Mouse (Mus musculus): ENCODE data around the gene Rbm7. TPM values are rescaled to one million over a fixed set of nuclear protein-coding genes. Genes with fewer than 3 reads are reported as not detected.
"Not testable (repeated sequence)": the region's sequence is repeated elsewhere in the genome, so short reads cannot be mapped to it uniquely, and the experiment has no call there.

Gene Rbm7
- 128 and 132 TPM in 2 replicates for polyA plus RNA-seq (2015; fragmentation: Nextera tagmentation; extraction: Ambion mirVana)

GRCm38 (mm10) chr9:48494817-48495547, at the start of gene Rbm7, which contains the start of gene Gm5617:
Gene Rbm7, minus strand, starts transcription at chr9:48495299.
Gene Gm5617, plus strand, starts transcription at chr9:48495442.
- peak within 1 kb of the TSS; percentile 92 for H3K27ac ChIP-seq
- no peak for TF ChIP-seq CTCF (IDR thresholded peaks at IDR 0.05; ENCODE audit: low read depth)

GRCm38 (mm10) chr9:48538688-48539087, 43.6 kb upstream of the Rbm7 start:
- H3K4me2 ChIP-seq (ENCODE audit: low read length): peak overlapping the region; percentile 41
- H3K9me3 ChIP-seq (replicated peaks; ENCODE audit: low read length): peaks cover 7% of the 10 kb centered on the region
- WGBS: 15% methylated on average over 12 of the region's 12 CpGs
- H3K36me3 ChIP-seq (ENCODE audit: insufficient read depth, low read length): no peaks in the 10 kb centered on the region
- TF ChIP-seq CTCF (IDR thresholded peaks at IDR 0.05; ENCODE audit: low read depth): no peak
- ATAC-seq (replicated peaks; ENCODE audit: low FRiP score, low read depth) (no peak), DNase-seq (ENCODE audit: low spot score) (no peak)
- H3K9ac ChIP-seq (ENCODE audit: low read depth, low read length): no peak overlapping the region
- no peaks in the 10 kb centered on the region for H3K4me1 ChIP-seq (replicated peaks; ENCODE audit: insufficient read depth, low read length)
- no peak overlapping the region for H3K27ac ChIP-seq
- no peak overlapping the region for H3K4me3 ChIP-seq (replicated peaks; ENCODE audit: low read depth, low read length)
- H3K27me3 ChIP-seq (ENCODE audit: insufficient read depth, low read length): no peaks in the 10 kb centered on the region

More at GRCm38 (mm10) chr9:48494817-48495547, at the start of gene Rbm7, which contains the start of gene Gm5617:
- H3K9ac ChIP-seq (ENCODE audit: low read depth, low read length): peak within 1 kb of the TSS; percentile 95
- H3K4me1 ChIP-seq (replicated peaks; ENCODE audit: insufficient read depth, low read length): peaks cover 13% of the 10 kb centered on the region
- peak within 1 kb of the TSS; percentile 86 for H3K4me2 ChIP-seq (ENCODE audit: low read length)
- DNase-seq (ENCODE audit: low spot score) (peak; percentile 97), ATAC-seq (replicated peaks; ENCODE audit: low FRiP score, low read depth) (peak; percentile 99)
- no peaks in the 10 kb centered on the region for H3K9me3 ChIP-seq (replicated peaks; ENCODE audit: low read length)
- WGBS: under 1% methylated on average over 72 of the region's 72 CpGs
- peak within 1 kb of the TSS; percentile 90 for H3K4me3 ChIP-seq (replicated peaks; ENCODE audit: low read depth, low read length)
- peaks cover 24% of the 10 kb centered on the region for H3K36me3 ChIP-seq (ENCODE audit: insufficient read depth, low read length)
- no peaks in the 10 kb centered on the region for H3K27me3 ChIP-seq (ENCODE audit: insufficient read depth, low read length)

DNA sequence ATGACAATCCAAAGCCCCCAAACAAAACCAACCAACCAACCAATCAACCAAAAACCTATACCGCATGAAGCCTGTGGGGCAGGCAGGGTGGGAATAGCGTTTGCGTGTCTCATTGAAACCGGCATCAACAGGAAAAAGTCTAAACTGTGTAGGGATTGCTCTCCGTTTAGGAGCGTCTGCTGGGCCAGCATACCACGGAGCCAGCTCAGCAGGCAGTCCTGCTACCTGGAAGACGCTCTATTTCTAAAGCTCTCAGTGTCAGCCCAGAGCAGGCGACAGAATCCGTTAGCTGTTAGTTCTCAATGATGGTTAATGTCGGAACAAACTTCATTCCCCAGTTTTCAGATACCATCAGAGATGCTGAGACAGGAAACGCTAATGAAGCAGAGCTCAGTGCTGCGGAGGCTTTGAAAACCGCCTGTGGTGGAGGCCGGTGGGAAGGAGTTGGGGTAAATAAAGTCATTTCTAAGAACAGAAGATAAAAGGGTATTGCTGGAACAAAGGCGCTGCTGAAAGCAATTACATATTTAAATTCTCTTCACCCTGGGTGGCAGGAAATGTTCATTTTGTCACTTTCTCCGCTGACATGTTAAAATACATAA, 43.0 kb upstream of the Rbm7 start:
- WGBS: 7% methylated on average over 17 of the region's 17 CpGs
- Histone ChIP-seq H3K27ac (no peak overlapping the region), H3K4me1 (replicated peaks; ENCODE audit: insufficient read depth, low read length) (no peaks in the 10 kb centered on the region), H3K27me3 (ENCODE audit: insufficient read depth, low read length) (no peaks in the 10 kb centered on the region), H3K4me2 (ENCODE audit: low read length) (peak overlapping the region; percentile 41), H3K9ac (ENCODE audit: low read depth, low read length) (no peak overlapping the region), H3K9me3 (replicated peaks; ENCODE audit: low read length) (peaks cover 7% of the 10 kb centered on the region), H3K4me3 (replicated peaks; ENCODE audit: low read depth, low read length) (no peak overlapping the region), H3K36me3 (ENCODE audit: insufficient read depth, low read length) (no peaks in the 10 kb centered on the region)
- no peak for TF ChIP-seq CTCF (IDR thresholded peaks at IDR 0.05; ENCODE audit: low read depth)
- ATAC-seq (replicated peaks; ENCODE audit: low FRiP score, low read depth): no peak
- no peak for DNase-seq (ENCODE audit: low spot score)

DNA sequence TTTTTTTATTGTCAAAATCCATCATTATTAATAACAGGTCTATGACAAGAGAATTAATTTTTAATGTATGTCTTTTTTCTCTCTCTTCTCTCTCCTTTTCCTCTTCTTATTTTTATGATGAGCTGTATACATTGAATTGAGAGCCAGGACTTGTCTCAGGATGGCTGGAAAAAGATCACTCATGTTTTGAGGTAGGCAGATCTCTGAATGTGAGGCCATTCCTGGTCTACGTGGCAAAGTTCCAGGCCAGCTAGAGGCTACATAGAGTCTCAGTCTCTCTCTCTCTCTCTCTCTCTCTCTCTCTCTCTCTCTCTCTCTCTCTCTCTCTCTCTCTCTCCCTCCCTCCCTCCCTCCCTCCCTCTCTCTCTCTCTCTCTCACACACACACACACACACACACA, 42.5 kb upstream of the Rbm7 start:
- 32% methylated on average over 1 of the region's 1 CpGs for WGBS
- not testable (repeated sequence) for H3K9me3 ChIP-seq (replicated peaks; ENCODE audit: low read length); H3K27ac ChIP-seq; H3K36me3 ChIP-seq (ENCODE audit: insufficient read depth, low read length); H3K9ac ChIP-seq (ENCODE audit: low read depth, low read length); H3K4me1 ChIP-seq (replicated peaks; ENCODE audit: insufficient read depth, low read length); ATAC-seq (replicated peaks; ENCODE audit: low FRiP score, low read depth); DNase-seq (ENCODE audit: low spot score); H3K4me3 ChIP-seq (replicated peaks; ENCODE audit: low read depth, low read length); H3K4me2 ChIP-seq (ENCODE audit: low read length); H3K27me3 ChIP-seq (ENCODE audit: insufficient read depth, low read length)

DNA sequence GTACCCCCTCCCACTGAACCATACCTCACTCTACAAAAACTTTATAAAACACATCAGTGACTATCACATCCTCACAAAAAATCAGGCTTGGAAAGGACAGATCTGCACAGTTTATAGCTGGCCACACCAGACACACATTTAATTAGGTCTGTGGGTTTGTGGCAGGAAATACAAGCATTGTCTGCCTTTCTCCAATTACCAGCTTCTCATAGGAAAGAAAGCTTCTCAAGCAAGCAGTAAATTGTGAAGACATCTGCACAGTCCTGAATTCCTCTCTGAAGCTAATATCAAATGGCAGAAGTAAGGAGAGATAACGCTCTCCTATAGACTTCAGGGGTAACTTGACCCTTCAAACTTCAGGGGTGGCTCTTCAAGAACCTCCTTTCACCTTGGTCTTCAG, 41.3 kb upstream of the Rbm7 start:
- TF ChIP-seq CTCF (IDR thresholded peaks at IDR 0.05; ENCODE audit: low read depth): no peak
- DNase-seq (ENCODE audit: low spot score) (peak; percentile 53), ATAC-seq (replicated peaks; ENCODE audit: low FRiP score, low read depth) (no peak)
- 37% methylated on average over 1 of the region's 1 CpGs for WGBS
- Histone ChIP-seq H3K27me3 (ENCODE audit: insufficient read depth, low read length) (no peaks in the 10 kb centered on the region), H3K4me2 (ENCODE audit: low read length) (no peak overlapping the region), H3K9ac (ENCODE audit: low read depth, low read length) (no peak overlapping the region), H3K36me3 (ENCODE audit: insufficient read depth, low read length) (no peaks in the 10 kb centered on the region), H3K9me3 (replicated peaks; ENCODE audit: low read length) (no peaks in the 10 kb centered on the region), H3K4me1 (replicated peaks; ENCODE audit: insufficient read depth, low read length) (no peaks in the 10 kb centered on the region), H3K4me3 (replicated peaks; ENCODE audit: low read depth, low read length) (no peak overlapping the region), H3K27ac (no peak overlapping the region)

DNA sequence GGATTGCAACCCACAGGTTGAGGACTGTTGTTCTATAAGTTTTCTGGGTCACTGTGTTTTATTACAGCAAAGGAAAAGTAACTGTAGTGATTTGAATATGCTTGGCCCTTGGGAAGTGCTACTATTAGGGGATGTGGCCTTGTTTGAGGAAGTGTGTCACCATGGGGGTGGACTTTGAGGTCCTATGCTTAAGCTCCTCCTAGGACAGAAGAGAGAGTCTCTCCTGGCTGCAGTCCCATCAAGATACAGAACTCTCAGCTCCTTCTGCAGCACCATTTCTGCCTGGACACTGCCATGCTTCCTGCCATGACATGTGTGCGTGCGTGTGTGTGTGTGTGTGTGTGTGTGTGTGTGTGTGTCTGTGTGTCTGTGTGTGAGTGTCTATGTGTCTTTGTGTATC, 37.6 kb upstream of the Rbm7 start:
- Histone ChIP-seq H3K4me2 (ENCODE audit: low read length) (no peak overlapping the region), H3K9ac (ENCODE audit: low read depth, low read length) (no peak overlapping the region), H3K36me3 (ENCODE audit: insufficient read depth, low read length) (no peaks in the 10 kb centered on the region), H3K4me1 (replicated peaks; ENCODE audit: insufficient read depth, low read length) (no peaks in the 10 kb centered on the region), H3K9me3 (replicated peaks; ENCODE audit: low read length) (no peaks in the 10 kb centered on the region), H3K27me3 (ENCODE audit: insufficient read depth, low read length) (no peaks in the 10 kb centered on the region), H3K4me3 (replicated peaks; ENCODE audit: low read depth, low read length) (no peak overlapping the region), H3K27ac (no peak overlapping the region)
- DNase-seq (ENCODE audit: low spot score): no peak
- no peak for ATAC-seq (replicated peaks; ENCODE audit: low FRiP score, low read depth)
- no peak for TF ChIP-seq CTCF (IDR thresholded peaks at IDR 0.05; ENCODE audit: low read depth)
- WGBS: 89% methylated on average over 2 of the region's 2 CpGs
